Mouse (Mus musculus): ENCODE results near the gene Ptpn6.

GRCm38 (mm10) chr6:124706061-124706627, 32.4 kb downstream of the Ptpn6 start:
- no peak for TF ChIP-seq CTCF (IDR thresholded peaks at IDR 0.05; ENCODE audit: borderline replicate concordance, extremely low read depth, insufficient read depth, insufficient read length)
- no peak for TF ChIP-seq POLR2A (IDR thresholded peaks at IDR 0.05; ENCODE audit: borderline replicate concordance, extremely low read depth, insufficient read depth, insufficient read length, poor library complexity, severe bottlenecking)
